Mouse (Mus musculus): ENCODE measurements around the gene Bloc1s1.
A peak's percentile ranks its signal among the peaks of the same experiment; 100 is the strongest.

Bloc1s1 gene

GRCm38 (mm10) chr10:128902409-128902988, 21.3 kb downstream of the Bloc1s1 start:
- DNase-seq, result no peak

- DNase-seq, result no peak
Measured at GRCm38 (mm10) chr10:128901409-128901808, 22.4 kb downstream of the Bloc1s1 start.

- DNase-seq, result no peak
Measured at GRCm38 (mm10) chr10:128900698-128901097, 23.1 kb downstream of the Bloc1s1 start, which contains the start of gene Cd63. Cd63 (plus strand) TSS chr10:128900989.

GRCm38 (mm10) chr10:128899759-128900490, 23.9 kb downstream of the Bloc1s1 start:
- no peak for DNase-seq

GRCm38 (mm10) chr10:128897501-128897900, 26.3 kb downstream of the Bloc1s1 start:
- DNase-seq, result no peak

- DNase-seq, result no peak
Measured at GRCm38 (mm10) chr10:128896807-128897206, 27.0 kb downstream of the Bloc1s1 start.

- DNase-seq, result no peak
Measured at GRCm38 (mm10) chr10:128895952-128896693, 27.7 kb downstream of the Bloc1s1 start.

- peak in 1 of 2 experiments; percentile 57 for DNase-seq
Measured at GRCm38 (mm10) chr10:128895437-128895836, 28.4 kb downstream of the Bloc1s1 start.

- peak in 1 of 2 experiments; percentile 30 for DNase-seq
Measured at GRCm38 (mm10) chr10:128892246-128892645, 31.6 kb downstream of the Bloc1s1 start.

GRCm38 (mm10) chr10:128891296-128892094, 32.3 kb downstream of the Bloc1s1 start, which contains the start of gene Gdf11:
Gdf11 (minus strand) TSS chr10:128891718.
- peak; percentile 73 to 81 for DNase-seq

GRCm38 (mm10) chr10:128890383-128891295, 33.2 kb downstream of the Bloc1s1 start:
- peak; percentile 42 to 44 for DNase-seq

- no peak for DNase-seq
Measured at GRCm38 (mm10) chr10:128889846-128890245, 34.0 kb downstream of the Bloc1s1 start.

- no peak for DNase-seq
Measured at GRCm38 (mm10) chr10:128888941-128889827, 34.7 kb downstream of the Bloc1s1 start.

- no peak for DNase-seq
Measured at GRCm38 (mm10) chr10:128882067-128882466, 41.8 kb downstream of the Bloc1s1 start.

- DNase-seq, result no peak
Measured at GRCm38 (mm10) chr10:128878811-128879210, 45.0 kb downstream of the Bloc1s1 start.

- no peak for DNase-seq
Measured at GRCm38 (mm10) chr10:128878291-128878690, 45.5 kb downstream of the Bloc1s1 start.

GRCm38 (mm10) chr10:128870341-128870740, 53.5 kb downstream of the Bloc1s1 start:
- DNase-seq, result no peak

Data from thymus, postnatal 36 days (tissue).